Mouse (Mus musculus): ENCODE measurements at regions not wholly inside any gene's neighbourhood (a gene's known extent, or its start where the extent isn't known, plus 50 kb on each side); places are given as distances from the start of the nearest gene placed in this dataset.

GRCm38 (mm10) chr13:60032586-60032985, 144.6 kb downstream of the Gas1 start:
- Histone ChIP-seq H3K27ac (ENCODE audit: low read depth, low read length) (no peak overlapping the region), H3K4me3 (ENCODE audit: low read depth, low read length) (no peak overlapping the region), H3K36me3 (ENCODE audit: control insufficient read depth, insufficient read depth, low read length) (no peaks in the 10 kb centered on the region), H3K4me1 (ENCODE audit: control insufficient read depth, insufficient read depth, low read length) (no peaks in the 10 kb centered on the region), H3K4me2 (ENCODE audit: low read depth) (no peak overlapping the region), H3K9ac (ENCODE audit: low read length) (no peak overlapping the region), H3K9me3 (ENCODE audit: control insufficient read depth, low read length) (no peaks in the 10 kb centered on the region), H3K27me3 (ENCODE audit: control insufficient read depth, insufficient read depth, low read length) (no peaks in the 10 kb centered on the region)
- no peak for DNase-seq (ENCODE audit: low spot score)
- WGBS: 89% methylated on average over 5 of the region's 5 CpGs
- ATAC-seq (ENCODE audit: insufficient read depth, low FRiP score, low TSS enrichment): no peak

GRCm38 (mm10) chr13:60029591-60029990, 147.6 kb downstream of the Gas1 start:
- 93% methylated on average over 9 of the region's 9 CpGs for WGBS
- H3K9me3 ChIP-seq (ENCODE audit: control insufficient read depth, low read length): no peaks in the 10 kb centered on the region
- H3K4me3 ChIP-seq (ENCODE audit: low read depth, low read length): no peak overlapping the region
- no peak overlapping the region for H3K4me2 ChIP-seq (ENCODE audit: low read depth)
- H3K9ac ChIP-seq (ENCODE audit: low read length): no peak overlapping the region
- no peak for ATAC-seq (ENCODE audit: insufficient read depth, low FRiP score, low TSS enrichment)
- no peaks in the 10 kb centered on the region for H3K27me3 ChIP-seq (ENCODE audit: control insufficient read depth, insufficient read depth, low read length)
- DNase-seq (ENCODE audit: low spot score): no peak
- no peak overlapping the region for H3K27ac ChIP-seq (ENCODE audit: low read depth, low read length)
- H3K4me1 ChIP-seq (ENCODE audit: control insufficient read depth, insufficient read depth, low read length): no peaks in the 10 kb centered on the region
- H3K36me3 ChIP-seq (ENCODE audit: control insufficient read depth, insufficient read depth, low read length): no peaks in the 10 kb centered on the region

- Histone ChIP-seq H3K27ac (ENCODE audit: low read depth, low read length) (no peak overlapping the region), H3K9ac (ENCODE audit: low read length) (no peak overlapping the region), H3K27me3 (ENCODE audit: control insufficient read depth, insufficient read depth, low read length) (no peaks in the 10 kb centered on the region), H3K4me1 (ENCODE audit: control insufficient read depth, insufficient read depth, low read length) (peaks cover 5% of the 10 kb centered on the region), H3K4me3 (ENCODE audit: low read depth, low read length) (no peak overlapping the region), H3K36me3 (ENCODE audit: control insufficient read depth, insufficient read depth, low read length) (no peaks in the 10 kb centered on the region), H3K4me2 (ENCODE audit: low read depth) (no peak overlapping the region), H3K9me3 (ENCODE audit: control insufficient read depth, low read length) (no peaks in the 10 kb centered on the region)
- ATAC-seq (ENCODE audit: insufficient read depth, low FRiP score, low TSS enrichment) (no peak), DNase-seq (ENCODE audit: low spot score) (no peak)
- WGBS: 32% methylated on average over 4 of the region's 5 CpGs
These were observed 157.0 kb downstream of the Gas1 start for GRCm38 (mm10) chr13:60020175-60020487.

- Histone ChIP-seq H3K4me2 (ENCODE audit: low read depth) (no peak overlapping the region), H3K4me3 (ENCODE audit: low read depth, low read length) (no peak overlapping the region), H3K27me3 (ENCODE audit: control insufficient read depth, insufficient read depth, low read length) (no peaks in the 10 kb centered on the region), H3K9me3 (ENCODE audit: control insufficient read depth, low read length) (no peaks in the 10 kb centered on the region), H3K9ac (ENCODE audit: low read length) (no peak overlapping the region), H3K4me1 (ENCODE audit: control insufficient read depth, insufficient read depth, low read length) (peaks cover 5% of the 10 kb centered on the region), H3K27ac (ENCODE audit: low read depth, low read length) (no peak overlapping the region), H3K36me3 (ENCODE audit: control insufficient read depth, insufficient read depth, low read length) (no peaks in the 10 kb centered on the region)
- no peak for ATAC-seq (ENCODE audit: insufficient read depth, low FRiP score, low TSS enrichment)
- DNase-seq (ENCODE audit: low spot score): no peak
- 31% methylated on average over 13 of the region's 13 CpGs for WGBS
These were observed 157.6 kb downstream of the Gas1 start for GRCm38 (mm10) chr13:60019291-60020174.

- Histone ChIP-seq H3K27me3 (ENCODE audit: control insufficient read depth, insufficient read depth, low read length) (no peaks in the 10 kb centered on the region), H3K9ac (ENCODE audit: low read length) (no peak overlapping the region), H3K9me3 (ENCODE audit: control insufficient read depth, low read length) (no peaks in the 10 kb centered on the region), H3K4me3 (ENCODE audit: low read depth, low read length) (no peak overlapping the region), H3K36me3 (ENCODE audit: control insufficient read depth, insufficient read depth, low read length) (no peaks in the 10 kb centered on the region), H3K27ac (ENCODE audit: low read depth, low read length) (no peak overlapping the region), H3K4me1 (ENCODE audit: control insufficient read depth, insufficient read depth, low read length) (peaks cover 5% of the 10 kb centered on the region), H3K4me2 (ENCODE audit: low read depth) (no peak overlapping the region)
- 70% methylated on average over 8 of the region's 8 CpGs for WGBS
- DNase-seq (ENCODE audit: low spot score) (no peak), ATAC-seq (ENCODE audit: insufficient read depth, low FRiP score, low TSS enrichment) (no peak)
These were observed 161.3 kb downstream of the Gas1 start for GRCm38 (mm10) chr13:60015854-60016366.

GRCm38 (mm10) chr13:60012046-60012813, 164.9 kb downstream of the Gas1 start:
- Histone ChIP-seq H3K4me1 (ENCODE audit: control insufficient read depth, insufficient read depth, low read length) (no peaks in the 10 kb centered on the region), H3K27me3 (ENCODE audit: control insufficient read depth, insufficient read depth, low read length) (no peaks in the 10 kb centered on the region), H3K9me3 (ENCODE audit: control insufficient read depth, low read length) (no peaks in the 10 kb centered on the region), H3K4me3 (ENCODE audit: low read depth, low read length) (no peak overlapping the region), H3K36me3 (ENCODE audit: control insufficient read depth, insufficient read depth, low read length) (no peaks in the 10 kb centered on the region), H3K9ac (ENCODE audit: low read length) (no peak overlapping the region), H3K4me2 (ENCODE audit: low read depth) (no peak overlapping the region), H3K27ac (ENCODE audit: low read depth, low read length) (no peak overlapping the region)
- DNase-seq (ENCODE audit: low spot score): no peak
- no peak for ATAC-seq (ENCODE audit: insufficient read depth, low FRiP score, low TSS enrichment)
- WGBS: 75% methylated on average over 16 of the region's 16 CpGs

GRCm38 (mm10) chr13:60011092-60011491, 166.1 kb downstream of the Gas1 start:
- no peak overlapping the region for H3K4me3 ChIP-seq (ENCODE audit: low read depth, low read length)
- ATAC-seq (ENCODE audit: insufficient read depth, low FRiP score, low TSS enrichment): no peak
- H3K36me3 ChIP-seq (ENCODE audit: control insufficient read depth, insufficient read depth, low read length): no peaks in the 10 kb centered on the region
- DNase-seq (ENCODE audit: low spot score): no peak
- no peak overlapping the region for H3K27ac ChIP-seq (ENCODE audit: low read depth, low read length)
- WGBS: 70% methylated on average over 2 of the region's 2 CpGs
- H3K9ac ChIP-seq (ENCODE audit: low read length): no peak overlapping the region
- no peak overlapping the region for H3K4me2 ChIP-seq (ENCODE audit: low read depth)
- no peaks in the 10 kb centered on the region for H3K9me3 ChIP-seq (ENCODE audit: control insufficient read depth, low read length)
- no peaks in the 10 kb centered on the region for H3K4me1 ChIP-seq (ENCODE audit: control insufficient read depth, insufficient read depth, low read length)
- no peaks in the 10 kb centered on the region for H3K27me3 ChIP-seq (ENCODE audit: control insufficient read depth, insufficient read depth, low read length)

- ATAC-seq (ENCODE audit: insufficient read depth, low FRiP score, low TSS enrichment) (no peak), DNase-seq (ENCODE audit: low spot score) (no peak)
- no peak overlapping the region for H3K9ac ChIP-seq (ENCODE audit: low read length)
- H3K4me2 ChIP-seq (ENCODE audit: low read depth): no peak overlapping the region
- H3K4me3 ChIP-seq (ENCODE audit: low read depth, low read length): no peak overlapping the region
- WGBS: 39% methylated on average over 7 of the region's 7 CpGs
- H3K36me3 ChIP-seq (ENCODE audit: control insufficient read depth, insufficient read depth, low read length): no peaks in the 10 kb centered on the region
- no peaks in the 10 kb centered on the region for H3K27me3 ChIP-seq (ENCODE audit: control insufficient read depth, insufficient read depth, low read length)
- H3K9me3 ChIP-seq (ENCODE audit: control insufficient read depth, low read length): no peaks in the 10 kb centered on the region
- no peak overlapping the region for H3K27ac ChIP-seq (ENCODE audit: low read depth, low read length)
- H3K4me1 ChIP-seq (ENCODE audit: control insufficient read depth, insufficient read depth, low read length): no peaks in the 10 kb centered on the region
These were observed 169.6 kb downstream of the Gas1 start for GRCm38 (mm10) chr13:60007593-60007992.
